Mouse (Mus musculus) neural tube, embryonic 11.5 days (tissue): ENCODE data around the gene Galm. TPM values are rescaled to one million over a fixed set of nuclear protein-coding genes. Genes with fewer than 3 reads are reported as not detected.
"Not testable (repeated sequence)": the region's sequence is repeated elsewhere in the genome, so short reads cannot be mapped to it uniquely, and the experiment has no call there.

Experiments
- ATAC-seq: fragments of 200-750 bp; cut with Nextera tagmentation; 2 replicates; pipeline ENCODE4 v1.8.0; 2017; ENCODE audit warnings: moderate number of reproducible peaks, mild to moderate bottlenecking, moderate TSS enrichment, moderate library complexity; ENCODE audit not compliant: insufficient read depth, low FRiP score, low TSS enrichment
- DNase-seq: peaks from one replicate; pipeline ENCODE4 v3.0.0-alpha.2; 2015; ENCODE audit warnings: low spot score
- H3K27ac ChIP-seq: fragments of 300-500 bp; sonication (generic); 2 replicates; pipeline ENCODE4 v1.5.1; 2014; ENCODE audit warnings: low read depth, mild to moderate bottlenecking, low read length
- H3K27me3 ChIP-seq: fragments of 300-500 bp; sonication (generic); 2 replicates; pipeline ENCODE4 v1.6.1; 2014; ENCODE audit warnings: mild to moderate bottlenecking, low read length, mixed read lengths; ENCODE audit not compliant: control insufficient read depth, insufficient read depth
- H3K36me3 ChIP-seq: fragments of 300-500 bp; sonication (generic); 2 replicates; pipeline ENCODE4 v1.6.1; 2014; ENCODE audit warnings: mild to moderate bottlenecking, low read length, moderate library complexity, mixed read lengths; ENCODE audit not compliant: control insufficient read depth, insufficient read depth
- H3K4me1 ChIP-seq: fragments of 300-500 bp; sonication (generic); 2 replicates; pipeline ENCODE4 v1.6.1; 2014; ENCODE audit warnings: low read length, mixed read lengths; ENCODE audit not compliant: control insufficient read depth, insufficient read depth
- H3K4me2 ChIP-seq: fragments of 300-500 bp; sonication (generic); 2 replicates; pipeline ENCODE4 v1.6.1; 2014; ENCODE audit warnings: low read depth, mild to moderate bottlenecking, moderate library complexity
- H3K4me3 ChIP-seq: fragments of 300-500 bp; sonication (generic); 2 replicates; pipeline ENCODE4 v1.5.1; 2014; ENCODE audit warnings: low read depth, low read length
- H3K9ac ChIP-seq: fragments of 300-500 bp; sonication (generic); 2 replicates; pipeline ENCODE4 v1.6.1; 2014; ENCODE audit warnings: mild to moderate bottlenecking, low read length
- H3K9me3 ChIP-seq: fragments of 300-500 bp; sonication (generic); 2 replicates; pipeline ENCODE4 v1.6.1; 2016; ENCODE audit warnings: low read length; ENCODE audit not compliant: control insufficient read depth
- WGBS: fragments of 180-500 bp; shearing (Covaris S2); extraction: QIAGEN DNeasy Blood & Tissue Kit; methylation state at CpG from one replicate; pipeline ENCODE4 v1.1.7; 2014; 5-methylcytosine and 5-hydroxymethylcytosine counted together
- polyA plus RNA-seq: library from polyadenylated mRNA; unstranded; fragments of >200 nt; fragmentation: Nextera tagmentation; extraction: Ambion mirVana; gene quantifications from 2 replicates; pipeline ENCODE4 v1.2.1, GENCODE M21; 2014

The Galm gene
- polyA plus RNA-seq, 1 experiment from 2014 or later, result 9.8 TPM

DNA sequence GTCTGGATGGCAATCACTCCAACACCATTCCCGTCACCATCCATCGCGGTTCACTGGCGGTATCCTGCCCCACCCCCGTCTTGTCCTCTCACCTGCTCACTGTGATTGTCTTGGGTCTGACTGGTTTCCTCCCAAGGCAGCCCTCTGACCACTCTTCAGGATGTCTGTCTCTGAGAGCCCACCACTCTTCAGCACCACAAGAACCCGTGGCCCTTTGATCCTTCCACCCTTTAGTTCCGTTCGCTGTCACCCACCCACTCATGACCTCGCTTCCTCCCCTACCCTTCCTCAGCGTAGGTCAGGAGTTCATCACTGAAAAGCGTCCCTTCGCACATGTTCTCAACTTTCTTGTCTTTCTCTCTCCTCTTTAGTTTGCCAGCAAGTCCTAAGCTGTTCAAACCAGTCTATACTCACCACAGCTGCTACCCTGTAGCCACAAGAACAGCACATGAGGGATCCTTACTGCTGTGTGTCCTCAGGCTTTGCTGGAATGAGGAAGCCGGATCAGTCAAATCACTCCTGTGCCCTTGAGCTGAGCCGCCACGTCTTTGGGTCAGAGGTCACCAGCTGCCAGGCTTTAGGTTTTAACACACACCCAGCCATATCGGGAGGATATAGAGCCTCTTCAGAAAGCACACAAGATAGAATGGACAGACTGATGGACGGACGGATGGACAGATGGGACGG lies 47.6 kb downstream of the Galm start:
- no peaks in the 10 kb centered on the region for H3K36me3 ChIP-seq
- H3K27me3 ChIP-seq, result no peaks in the 10 kb centered on the region
- ATAC-seq, result no peak
- H3K27ac ChIP-seq, result no peak overlapping the region
- 82% methylated on average over 19 of the region's 19 CpGs for WGBS
- no peaks in the 10 kb centered on the region for H3K9me3 ChIP-seq
- no peaks in the 10 kb centered on the region for H3K4me1 ChIP-seq
- H3K9ac ChIP-seq, result no peak overlapping the region
- no peak overlapping the region for H3K4me3 ChIP-seq
- no peak for DNase-seq
- H3K4me2 ChIP-seq, result no peak overlapping the region

DNA sequence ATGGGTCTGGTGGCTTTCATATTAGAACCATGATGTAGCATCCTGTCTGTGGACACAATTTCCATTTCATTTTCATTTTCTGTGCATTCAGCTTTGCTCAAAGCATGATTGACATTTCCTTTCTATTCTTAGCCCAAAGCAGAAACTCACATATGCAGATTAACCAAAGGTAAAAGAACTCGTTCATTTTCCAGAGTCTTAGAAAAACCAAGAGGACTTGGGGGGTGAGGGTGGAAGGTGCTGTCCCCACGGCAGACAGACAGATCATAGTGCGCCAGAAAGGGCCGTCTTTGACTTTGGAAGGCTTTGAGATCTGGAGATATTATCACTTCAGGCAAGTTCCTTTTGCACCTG lies 48.1 kb downstream of the Galm start:
- WGBS, result 85% methylated on average over 4 of the region's 4 CpGs
- Histone ChIP-seq H3K4me2 (no peak overlapping the region), H3K27me3 (no peaks in the 10 kb centered on the region), H3K9ac (no peak overlapping the region), H3K36me3 (no peaks in the 10 kb centered on the region), H3K4me1 (no peaks in the 10 kb centered on the region), H3K4me3 (no peak overlapping the region), H3K27ac (no peak overlapping the region), H3K9me3 (no peaks in the 10 kb centered on the region)
- ATAC-seq (no peak), DNase-seq (no peak)

DNA sequence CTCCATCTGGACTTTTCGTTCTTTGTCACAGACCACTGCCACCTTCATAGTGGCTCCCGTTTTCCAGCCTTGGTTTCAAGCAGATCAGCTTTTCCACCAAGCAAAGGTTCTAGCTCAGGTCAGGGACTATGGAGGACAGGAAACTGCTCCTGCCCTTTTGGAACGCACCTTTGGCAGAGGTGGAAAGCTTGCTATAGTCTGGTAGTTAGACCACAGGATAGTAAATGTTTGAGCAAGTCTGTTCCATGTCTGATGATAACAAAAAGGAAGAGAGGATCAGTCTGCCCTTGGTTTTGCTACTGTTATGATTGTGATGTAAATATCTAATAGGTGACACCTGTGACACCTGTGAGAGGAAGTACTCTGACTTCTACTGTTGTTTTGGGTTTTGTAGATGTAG lies 48.7 kb downstream of the Galm start:
- no peak overlapping the region for H3K4me2 ChIP-seq
- H3K27ac ChIP-seq, result no peak overlapping the region
- WGBS, result 82% methylated on average over 3 of the region's 3 CpGs

DNA sequence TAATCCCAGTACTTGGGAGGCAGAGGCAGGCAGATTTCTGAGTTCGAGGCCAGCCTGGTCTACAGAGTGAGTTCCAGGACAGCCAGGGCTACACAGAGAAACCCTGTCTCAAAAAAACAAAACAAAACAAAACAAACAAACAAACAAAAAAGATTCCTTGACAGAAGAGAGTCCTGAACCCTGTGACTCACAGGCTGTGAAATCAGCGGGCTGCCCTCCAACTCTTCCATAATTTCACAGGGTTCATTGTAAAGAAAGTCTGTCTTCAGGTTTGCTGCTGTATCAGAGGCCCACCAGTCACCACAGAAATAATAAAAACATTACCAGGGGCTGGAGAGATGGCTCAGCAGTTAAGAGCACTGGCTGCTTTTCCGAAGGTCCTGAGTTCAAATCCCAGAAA lies 51.6 kb downstream of the Galm start:
- H3K36me3 ChIP-seq, H3K4me3 ChIP-seq, DNase-seq, H3K9ac ChIP-seq, H3K4me1 ChIP-seq, H3K9me3 ChIP-seq, ATAC-seq, H3K27ac ChIP-seq, H3K4me2 ChIP-seq, H3K27me3 ChIP-seq: not testable (repeated sequence)
- 92% methylated on average over 3 of the region's 3 CpGs for WGBS

More for the DNA sequence above, 48.7 kb downstream of the Galm start:
- no peak overlapping the region for H3K4me3 ChIP-seq
- ATAC-seq, result no peak
- H3K36me3 ChIP-seq, result no peaks in the 10 kb centered on the region
- H3K4me1 ChIP-seq, result no peaks in the 10 kb centered on the region
- no peaks in the 10 kb centered on the region for H3K9me3 ChIP-seq
- H3K9ac ChIP-seq, result no peak overlapping the region
- no peaks in the 10 kb centered on the region for H3K27me3 ChIP-seq
- DNase-seq, result no peak

DNA sequence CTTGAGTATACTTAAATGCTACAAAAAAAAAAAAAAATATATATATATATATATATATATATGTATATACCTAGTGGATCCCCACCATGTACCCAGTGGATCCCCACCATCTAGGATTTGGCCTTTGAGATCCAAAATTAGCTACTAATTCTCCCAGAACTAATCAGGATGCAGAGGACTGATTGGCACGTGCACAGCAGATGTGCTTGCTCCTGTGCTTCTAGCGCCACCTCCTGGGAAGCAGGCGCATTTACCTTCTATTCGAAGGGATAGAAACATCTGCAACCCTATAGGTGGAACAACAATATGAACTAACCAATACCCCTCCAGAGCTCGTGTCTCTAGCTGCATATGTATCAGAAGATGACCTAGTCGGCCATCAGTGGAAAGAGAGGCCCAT lies 52.7 kb downstream of the Galm start:
- ATAC-seq (peak; percentile 68), DNase-seq (peak; percentile 67)
- WGBS, result 0% methylated on average over 6 of the region's 6 CpGs
- Histone ChIP-seq H3K4me2 (no peak overlapping the region), H3K36me3 (no peaks in the 10 kb centered on the region), H3K4me3 (no peak overlapping the region), H3K9me3 (no peaks in the 10 kb centered on the region), H3K27ac (no peak overlapping the region), H3K9ac (no peak overlapping the region), H3K27me3 (no peaks in the 10 kb centered on the region), H3K4me1 (no peaks in the 10 kb centered on the region)

DNA sequence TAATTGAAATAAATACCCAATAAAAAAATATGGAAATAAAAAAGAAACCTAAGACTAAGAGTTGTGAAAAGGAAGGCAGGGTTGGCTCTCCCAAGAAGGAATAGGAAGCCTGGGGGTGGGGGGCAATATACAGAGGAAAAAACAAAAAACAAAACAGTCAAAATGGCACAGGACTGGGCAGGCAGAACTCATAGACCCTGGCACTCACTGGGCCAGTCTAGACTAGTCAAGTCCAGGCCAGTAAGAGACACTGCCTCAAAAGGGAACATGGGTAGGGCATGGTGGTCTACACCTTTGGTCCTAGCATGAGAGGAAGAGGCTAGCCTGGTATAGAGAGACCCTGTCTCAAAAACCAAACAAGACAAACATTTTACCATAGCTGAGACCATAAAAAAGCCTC lies 53.2 kb downstream of the Galm start:
- no peaks in the 10 kb centered on the region for H3K9me3 ChIP-seq
- no peaks in the 10 kb centered on the region for H3K4me1 ChIP-seq
- no peak overlapping the region for H3K9ac ChIP-seq
- ATAC-seq, result no peak
- no peak overlapping the region for H3K4me2 ChIP-seq
- no peaks in the 10 kb centered on the region for H3K36me3 ChIP-seq
- no peaks in the 10 kb centered on the region for H3K27me3 ChIP-seq
- H3K4me3 ChIP-seq, result no peak overlapping the region
- no peak for DNase-seq
- no peak overlapping the region for H3K27ac ChIP-seq

DNA sequence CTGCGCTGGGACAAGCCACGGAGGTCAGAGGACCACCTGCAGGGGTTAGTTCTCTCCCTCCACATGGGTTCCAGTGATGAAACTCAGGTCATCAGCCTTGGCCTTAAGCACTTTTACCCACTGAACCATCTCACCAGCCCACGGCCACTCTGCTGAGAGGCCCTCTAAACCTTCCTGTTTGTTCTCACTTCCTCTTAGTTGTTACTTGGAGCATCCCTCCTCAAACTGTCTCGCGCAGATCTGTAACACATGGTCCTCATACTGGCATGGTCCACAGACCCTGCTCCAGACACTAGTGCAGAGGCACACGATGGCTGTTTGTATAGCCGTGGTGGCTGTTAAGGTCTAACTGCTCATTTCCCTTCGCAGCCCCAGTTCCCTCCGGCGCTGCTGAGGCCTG lies 56.3 kb downstream of the Galm start:
- H3K9ac ChIP-seq, result no peak overlapping the region
- 82% methylated on average over 10 of the region's 10 CpGs for WGBS
- DNase-seq (no peak), ATAC-seq (no peak)
- H3K4me2 ChIP-seq, result no peak overlapping the region
- H3K9me3 ChIP-seq, result no peaks in the 10 kb centered on the region
- no peak overlapping the region for H3K27ac ChIP-seq
- no peaks in the 10 kb centered on the region for H3K4me1 ChIP-seq
- no peaks in the 10 kb centered on the region for H3K27me3 ChIP-seq
- no peak overlapping the region for H3K4me3 ChIP-seq
- no peaks in the 10 kb centered on the region for H3K36me3 ChIP-seq

DNA sequence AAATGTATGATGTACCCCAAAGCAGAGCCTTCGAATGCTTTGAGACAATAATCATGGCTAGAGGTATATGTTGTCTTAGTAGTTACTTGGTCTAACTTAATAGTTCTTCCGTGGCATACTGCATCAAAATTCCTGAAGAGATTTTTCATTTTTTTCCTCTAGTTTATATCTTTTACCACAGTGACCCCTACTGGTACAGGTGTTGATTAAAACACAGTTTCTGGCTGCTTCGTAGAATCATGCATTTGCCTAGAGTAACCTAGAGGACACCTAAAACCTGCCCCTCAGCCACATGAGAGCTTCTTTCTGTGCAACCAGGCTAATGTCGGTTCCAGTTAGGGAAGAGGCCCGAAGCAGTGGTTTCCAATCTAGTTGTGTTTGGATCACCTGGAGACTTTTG lies 65.8 kb downstream of the Galm start:
- H3K4me2 ChIP-seq, result no peak overlapping the region
- H3K36me3 ChIP-seq, result peaks cover 6% of the 10 kb centered on the region
- WGBS, result 70% methylated on average over 5 of the region's 5 CpGs
- H3K4me3 ChIP-seq, result no peak overlapping the region
- H3K27me3 ChIP-seq, result no peaks in the 10 kb centered on the region
- no peak for DNase-seq
- H3K9me3 ChIP-seq, result no peaks in the 10 kb centered on the region
- H3K4me1 ChIP-seq, result no peaks in the 10 kb centered on the region
- H3K27ac ChIP-seq, result no peak overlapping the region
- no peak for ATAC-seq
- H3K9ac ChIP-seq, result no peak overlapping the region

DNA sequence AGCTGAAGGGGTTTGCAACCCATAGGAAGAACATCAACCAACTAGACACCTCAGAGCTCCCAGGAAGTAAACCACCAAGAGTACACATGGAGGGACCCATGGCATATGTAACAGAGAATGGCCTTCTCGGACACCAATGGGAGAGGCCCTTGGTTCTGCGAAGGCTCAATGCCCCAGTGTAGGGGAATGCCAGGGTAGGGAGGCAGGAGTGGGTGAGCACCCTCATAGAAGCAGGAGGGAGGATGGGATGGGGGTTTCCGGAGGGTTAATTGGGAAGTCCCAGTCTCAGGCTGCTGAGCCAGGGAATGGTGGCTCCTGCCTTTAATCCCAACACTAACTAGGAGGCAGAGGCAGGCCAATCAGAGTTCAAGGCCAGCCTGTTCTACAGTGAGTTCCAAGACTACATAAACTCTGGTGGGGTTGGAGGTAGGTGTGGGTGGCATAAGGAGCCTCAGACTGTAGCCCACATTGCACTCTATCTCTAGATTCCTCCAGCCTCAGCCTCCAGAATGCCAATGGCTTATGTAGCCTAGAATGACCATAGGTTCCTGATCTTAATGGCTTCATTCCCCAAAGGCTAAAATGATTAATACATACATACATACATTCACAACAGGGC lies 72.0 kb downstream of the Galm start:
- no peak overlapping the region for H3K4me3 ChIP-seq
- H3K4me2 ChIP-seq, result no peak overlapping the region
- H3K27ac ChIP-seq, result no peak overlapping the region
- H3K9me3 ChIP-seq, result no peaks in the 10 kb centered on the region
- DNase-seq (no peak), ATAC-seq (no peak)
- no peaks in the 10 kb centered on the region for H3K4me1 ChIP-seq
- peaks cover 19% of the 10 kb centered on the region for H3K36me3 ChIP-seq
- H3K9ac ChIP-seq, result no peak overlapping the region
- no peaks in the 10 kb centered on the region for H3K27me3 ChIP-seq
- WGBS, result 86% methylated on average over 3 of the region's 3 CpGs
